Mouse (Mus musculus) cerebellum, postnatal 4 days (tissue): ENCODE data around the gene Ucn2.
A peak's percentile ranks its signal among the peaks of the same experiment; 100 is the strongest.

Experiments
- DNase-seq, 2 experiments: peaks; one replicate each; pipeline ENCODE4 v3.0.0; 2022; ENCODE audit warnings: low spot score in 2 of 2, mixed read lengths in 1 of 2

Gene Ucn2

GRCm38 (mm10) chr9:108992085-108992469, 6.3 kb downstream of the Ucn2 start:
- no peak for DNase-seq

- DNase-seq = no peak
Measured at GRCm38 (mm10) chr9:108992620-108993361, 7.0 kb downstream of the Ucn2 start.

DNA sequence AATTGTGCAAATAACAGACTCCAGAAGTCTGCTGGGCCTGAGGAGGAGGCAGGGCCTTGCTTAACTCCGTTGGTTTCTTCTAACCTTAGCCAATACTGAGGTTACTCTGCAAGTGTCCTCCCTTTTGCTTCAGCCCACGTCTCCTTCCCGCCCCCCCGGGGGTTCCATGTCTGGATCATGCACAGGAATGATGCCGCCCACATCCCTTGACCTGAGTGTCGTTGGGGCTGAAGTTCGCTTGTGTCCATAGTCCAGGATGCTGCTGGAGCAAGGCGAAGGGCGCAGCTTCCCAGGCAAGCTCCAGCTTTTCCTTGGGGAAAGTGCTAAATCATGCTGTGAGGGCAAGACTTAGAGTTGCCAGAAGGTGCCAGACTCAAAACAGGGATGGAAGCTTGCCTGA, 10.6 kb downstream of the Ucn2 start:
- DNase-seq = no peak

DNA sequence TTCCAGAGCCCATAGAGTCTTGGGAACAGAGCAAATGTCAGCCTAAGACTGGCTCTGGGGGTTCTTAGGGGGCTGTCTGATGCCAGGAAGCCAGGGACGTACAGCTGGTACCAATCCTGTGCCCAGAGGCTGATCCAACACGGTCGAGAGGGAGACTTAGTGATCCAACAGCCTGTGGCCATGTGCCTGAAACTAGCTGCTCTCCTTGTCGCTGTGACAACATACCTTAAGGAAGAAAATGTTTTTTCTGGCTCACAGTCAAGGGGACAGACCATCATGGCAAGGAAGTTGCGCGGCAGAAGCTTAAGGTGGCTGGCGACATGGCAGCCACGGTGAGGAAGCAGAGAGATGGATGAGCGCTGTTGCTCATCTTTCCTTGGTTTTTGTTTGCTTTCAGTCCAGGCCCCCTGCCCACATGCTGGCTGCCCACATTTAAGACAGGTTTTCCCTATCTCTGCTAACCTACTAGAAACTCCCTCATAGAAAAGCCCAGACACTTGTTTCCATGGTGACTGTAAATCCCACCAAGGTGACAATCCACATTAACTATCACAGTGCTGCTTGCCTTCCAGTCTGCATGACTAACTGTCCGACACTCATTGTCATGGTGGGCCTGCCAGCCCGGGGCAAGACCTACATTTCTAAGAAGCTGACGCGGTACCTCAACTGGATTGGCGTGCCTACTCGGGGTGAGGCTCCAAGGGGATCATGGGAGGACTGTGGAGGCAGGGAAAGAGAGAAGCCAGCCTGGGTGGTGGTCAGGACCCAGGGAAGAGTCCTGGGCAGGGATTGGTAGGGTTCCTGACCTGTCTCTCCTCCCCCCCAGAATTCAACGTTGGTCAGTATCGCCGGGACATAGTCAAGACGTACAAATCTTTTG, 12.7 kb downstream of the Ucn2 start:
- no peak for DNase-seq

- peak in 1 of 2 experiments; percentile 28 for DNase-seq
Measured at GRCm38 (mm10) chr9:108999167-108999526, 13.3 kb downstream of the Ucn2 start.

DNA sequence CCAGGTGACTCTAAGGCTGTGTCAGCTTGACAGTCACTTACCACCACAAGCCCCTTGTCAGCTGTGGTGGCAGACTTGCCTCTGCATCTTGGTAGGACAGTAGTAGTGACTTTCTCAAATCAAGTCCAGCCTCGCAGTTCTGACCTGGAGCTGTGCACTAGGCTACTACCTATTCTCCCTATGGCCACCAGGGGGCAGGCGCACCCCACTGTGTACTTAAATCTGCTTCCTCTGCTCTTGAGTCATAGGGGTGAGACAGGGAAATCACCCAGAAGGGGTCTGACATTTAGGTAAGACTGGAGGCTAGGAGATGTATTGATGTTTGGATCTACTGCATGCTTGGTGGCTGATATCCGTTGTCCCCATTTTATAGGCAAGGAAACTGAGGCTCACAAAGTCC, 14.9 kb downstream of the Ucn2 start:
- peak; percentile 43 to 53 for DNase-seq

DNA sequence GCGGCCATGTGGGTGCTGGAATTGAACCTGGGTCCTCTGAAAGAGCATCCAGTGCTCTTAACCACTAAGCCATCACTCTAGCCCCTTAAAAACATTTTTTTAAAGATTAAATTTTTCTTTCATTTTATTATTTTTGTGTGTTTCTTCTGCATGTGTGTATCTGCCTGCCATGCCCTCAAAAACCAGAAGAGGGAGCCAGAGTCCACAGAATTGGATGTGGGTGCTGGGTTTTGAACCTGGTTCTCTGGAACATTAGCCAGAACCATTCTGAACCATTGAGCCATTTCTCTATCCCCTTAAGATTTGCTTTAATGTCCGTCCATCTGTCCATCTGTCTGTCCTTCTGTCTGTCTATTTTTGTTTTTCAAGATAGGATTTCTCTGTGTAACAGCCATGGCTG, 17.4 kb downstream of the Ucn2 start:
- peak in 1 of 2 experiments; percentile 43 for DNase-seq

- no peak for DNase-seq
Measured at GRCm38 (mm10) chr9:109007025-109007780, 21.4 kb downstream of the Ucn2 start.

DNA sequence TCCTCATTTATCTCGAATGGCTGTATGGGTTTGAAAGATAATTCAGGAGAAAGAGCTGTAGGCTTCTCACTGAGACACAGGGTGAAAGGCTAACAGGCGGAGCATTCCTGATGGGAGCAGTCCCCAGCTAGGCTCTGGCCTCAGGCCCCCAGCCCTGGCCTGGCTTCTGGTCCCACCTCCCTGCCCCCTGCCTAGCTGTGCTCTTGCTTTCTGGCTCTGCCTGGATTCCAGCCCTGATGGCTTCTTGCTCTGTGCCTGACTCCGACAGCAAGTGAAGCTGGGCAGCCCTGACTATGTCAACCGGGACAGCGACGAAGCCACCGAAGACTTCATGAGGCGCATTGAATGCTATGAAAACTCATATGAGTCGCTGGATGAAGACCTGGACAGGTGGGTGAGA, 22.3 kb downstream of the Ucn2 start:
- no peak for DNase-seq

DNA sequence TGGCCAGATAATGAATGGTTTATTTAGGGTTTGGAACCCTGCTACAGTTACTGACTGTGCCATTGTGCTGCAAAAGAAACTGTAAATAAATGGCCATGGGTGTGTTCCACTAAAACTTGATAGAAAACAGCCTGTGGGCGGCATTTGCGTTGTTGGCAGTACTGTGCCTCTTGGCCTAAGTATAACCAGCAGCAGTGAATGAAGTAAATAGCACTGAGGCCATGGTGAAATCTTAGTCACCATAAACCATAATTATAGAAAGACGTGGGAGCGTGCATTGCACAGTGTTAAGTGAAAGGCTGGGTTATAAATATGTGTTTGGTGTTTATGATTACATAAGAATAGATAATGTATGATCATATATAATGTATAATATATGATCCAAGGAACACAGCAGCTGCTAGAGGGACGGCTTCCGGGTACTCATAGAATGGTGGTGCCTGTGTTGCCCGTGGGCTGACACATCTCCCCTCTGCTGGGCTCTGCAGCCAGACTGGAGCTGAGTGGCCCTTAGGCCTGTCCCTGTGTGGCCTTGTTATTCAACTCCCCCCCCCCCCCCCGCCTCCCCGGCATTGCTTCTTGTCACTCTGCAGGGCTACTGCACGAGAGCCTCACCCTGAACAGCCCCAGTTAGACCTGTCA, 23.3 kb downstream of the Ucn2 start:
- DNase-seq = no peak

DNA sequence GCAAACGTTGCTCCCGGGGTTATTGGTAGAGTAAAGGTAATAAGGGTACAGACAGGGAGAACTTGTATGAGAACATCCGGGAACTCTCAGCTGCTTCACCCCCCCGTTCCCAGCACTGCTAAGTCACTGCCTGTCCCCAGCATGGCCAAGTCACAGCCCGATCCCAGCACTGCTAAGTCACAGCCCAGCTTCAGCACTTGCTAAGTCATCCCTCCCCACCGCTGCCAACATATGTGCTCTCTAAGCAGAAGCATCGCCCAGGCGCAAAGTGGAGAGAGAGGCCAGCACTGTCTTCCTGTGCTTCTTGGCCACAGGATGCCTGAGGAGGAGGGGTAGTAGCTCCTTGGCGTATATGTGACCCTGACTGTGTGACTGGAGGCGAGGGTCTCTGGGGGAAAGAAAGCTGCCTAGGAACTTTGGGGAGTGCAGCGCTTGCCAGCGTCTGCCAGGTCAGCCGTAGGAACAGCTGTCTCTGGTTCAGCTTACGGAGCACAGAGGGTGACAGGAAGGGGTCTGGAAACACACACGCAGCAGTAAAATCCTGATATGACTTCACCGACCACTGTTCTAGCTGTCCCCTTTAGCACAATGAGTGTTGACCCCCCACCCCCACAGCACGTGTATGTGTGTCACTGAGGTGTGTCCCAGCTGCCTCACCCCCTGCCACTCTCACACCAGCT, 24.0 kb downstream of the Ucn2 start:
- DNase-seq = no peak

GRCm38 (mm10) chr9:109010316-109010690, 24.5 kb downstream of the Ucn2 start:
- DNase-seq = no peak

DNA sequence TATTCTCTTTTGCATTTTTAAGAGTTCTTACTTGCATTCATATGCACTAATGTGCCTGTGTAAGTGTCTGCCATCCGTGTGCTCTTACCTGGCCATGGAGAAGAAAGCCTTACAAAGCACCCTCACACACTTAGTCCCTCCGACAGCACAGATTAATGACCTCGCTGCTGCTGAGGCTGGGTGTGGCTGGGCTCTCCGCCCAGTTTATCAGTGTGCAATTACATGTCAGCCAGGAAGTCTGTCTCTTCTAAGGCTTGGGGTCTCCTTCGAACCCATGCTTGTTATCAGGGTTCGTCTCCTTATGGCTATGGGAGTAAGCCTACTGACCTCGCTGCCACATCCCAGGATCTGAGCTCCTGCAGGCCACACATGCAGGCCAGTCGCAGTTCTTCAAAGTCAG, 29.6 kb downstream of the Ucn2 start:
- DNase-seq = no peak

GRCm38 (mm10) chr9:109016973-109017604, 31.3 kb downstream of the Ucn2 start:
- no peak for DNase-seq

GRCm38 (mm10) chr9:109021428-109021827, 35.6 kb downstream of the Ucn2 start:
- DNase-seq = no peak

DNA sequence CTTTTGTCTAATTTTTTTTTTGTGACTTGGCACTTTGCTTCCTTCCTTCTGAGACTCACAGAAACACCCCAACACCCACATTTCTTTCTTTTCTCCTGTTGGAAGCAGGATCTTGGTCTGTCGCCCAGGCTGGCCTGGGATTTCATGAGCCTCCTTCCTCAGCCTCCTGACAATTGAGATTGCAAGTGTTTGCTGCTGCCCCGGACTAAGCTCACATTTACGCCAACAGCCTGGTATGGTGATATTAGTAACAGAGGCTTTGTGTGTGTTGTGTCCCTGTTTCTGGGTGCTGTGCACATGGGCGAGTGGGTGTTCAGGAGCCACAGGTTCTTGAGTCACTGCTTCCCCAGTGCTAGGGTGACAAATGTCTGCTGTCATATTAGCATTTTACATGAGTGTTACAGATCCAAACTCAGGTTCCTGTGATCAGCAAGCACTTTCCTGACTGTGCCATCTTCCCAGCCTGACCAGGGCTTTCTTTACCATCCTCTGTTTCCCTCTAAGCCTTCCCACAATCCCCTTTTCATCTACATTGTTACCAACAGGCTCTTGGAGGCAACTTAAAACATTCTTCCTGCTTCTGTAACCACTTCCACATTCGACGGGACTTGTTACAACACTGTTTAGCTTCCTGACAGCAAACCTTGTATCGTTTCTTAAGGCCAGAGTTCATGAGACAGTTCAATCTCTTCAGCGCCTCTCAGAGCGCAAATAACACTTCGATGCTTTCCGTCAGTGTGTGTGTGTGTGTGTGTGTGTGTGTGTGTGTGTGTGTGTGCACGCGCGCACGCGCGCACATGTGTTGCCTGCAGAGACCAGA, 37.3 kb downstream of the Ucn2 start:
- no peak for DNase-seq

DNA sequence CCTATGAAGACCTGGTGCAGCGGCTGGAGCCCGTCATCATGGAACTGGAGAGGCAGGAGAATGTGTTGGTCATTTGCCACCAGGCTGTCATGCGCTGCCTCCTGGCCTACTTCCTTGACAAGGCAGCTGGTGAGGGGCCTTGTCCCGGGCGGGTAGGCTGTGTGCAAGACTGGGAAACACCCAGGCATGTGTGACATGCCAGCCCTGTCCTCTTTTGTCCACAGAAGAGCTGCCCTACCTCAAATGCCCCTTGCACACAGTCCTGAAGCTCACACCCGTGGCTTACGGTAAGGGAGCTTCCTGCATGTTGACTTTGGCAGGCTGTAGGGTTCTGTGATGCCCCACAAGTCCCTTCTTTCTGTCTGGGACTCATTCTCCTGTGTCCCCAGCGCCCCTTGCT, 41.7 kb downstream of the Ucn2 start:
- no peak for DNase-seq

DNA sequence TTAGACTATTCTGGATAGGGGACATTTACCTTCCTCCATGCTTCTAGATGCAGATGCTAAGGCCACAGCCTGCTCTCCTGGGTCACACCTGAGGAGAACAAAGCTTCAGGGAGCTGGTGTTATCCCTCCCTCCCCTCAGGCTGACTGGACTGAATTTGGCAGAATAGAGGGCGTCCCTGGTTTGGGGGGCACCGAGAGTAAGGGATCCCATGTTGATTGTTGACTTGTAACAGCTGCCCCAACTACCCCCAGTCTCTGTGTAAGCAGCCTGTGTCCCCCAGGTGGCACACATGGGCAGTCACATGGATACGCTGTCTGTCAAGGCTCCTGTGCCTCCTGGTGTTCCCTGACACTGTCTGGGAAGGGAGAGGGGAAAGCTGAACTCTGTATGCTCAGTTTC, 42.6 kb downstream of the Ucn2 start:
- peak in 1 of 2 experiments; percentile 11 for DNase-seq

- DNase-seq = no peak
Measured at GRCm38 (mm10) chr9:109028919-109029318, 43.1 kb downstream of the Ucn2 start.

- DNase-seq = no peak
Measured at GRCm38 (mm10) chr9:109030312-109030711, 44.5 kb downstream of the Ucn2 start.
